Mouse (Mus musculus) lung, postnatal 0 days (tissue): Measurements from ENCODE around the gene Gm45713. TPM values are rescaled to one million over a fixed set of nuclear protein-coding genes. Genes with fewer than 3 reads are reported as not detected.

Source experiments
- ATAC-seq: fragments of 200-750 bp; cut with Nextera tagmentation; 2 replicates; pipeline ENCODE4 v1.8.0; 2017; ENCODE audit warnings: moderate library complexity
- DNase-seq: peaks from one replicate; pipeline ENCODE4 v3.0.0-alpha.2; 2016; ENCODE audit warnings: low spot score
- H3K27ac ChIP-seq: fragments of 300-500 bp; sonication (generic); 2 replicates; pipeline ENCODE4 v1.5.1; 2014; ENCODE audit warnings: antibody characterized with exemption, mild to moderate bottlenecking, low read length, mixed read lengths
- H3K27me3 ChIP-seq: fragments of 300-500 bp; sonication (generic); replicated peaks from 2 replicates; pipeline ENCODE4 v1.6.1; 2014; ENCODE audit warnings: low read length, mixed read lengths; ENCODE audit not compliant: insufficient read depth
- H3K36me3 ChIP-seq: fragments of 300-500 bp; sonication (generic); 2 replicates; pipeline ENCODE4 v1.6.1; 2014; ENCODE audit warnings: low read length, mixed read lengths; ENCODE audit not compliant: insufficient read depth
- H3K4me1 ChIP-seq: fragments of 300-500 bp; sonication (generic); 2 replicates; pipeline ENCODE4 v1.6.1; 2014; ENCODE audit warnings: antibody characterized with exemption, low read depth, low read length, mixed read lengths; ENCODE audit not compliant: insufficient read depth
- H3K4me2 ChIP-seq: fragments of 300-500 bp; sonication (generic); replicated peaks from 2 replicates; pipeline ENCODE4 v1.6.1; 2014; ENCODE audit warnings: low read depth, mild to moderate bottlenecking, low read length, moderate library complexity, mixed read lengths
- H3K4me3 ChIP-seq: fragments of 300-500 bp; sonication (generic); 2 replicates; pipeline ENCODE4 v1.5.1; 2014; ENCODE audit warnings: low read depth, low read length
- H3K9ac ChIP-seq: fragments of 300-500 bp; sonication (generic); replicated peaks from 2 replicates; pipeline ENCODE4 v1.6.1; 2014; ENCODE audit warnings: low read depth, mild to moderate bottlenecking
- H3K9me3 ChIP-seq: fragments of 300-500 bp; sonication (generic); 2 replicates; pipeline ENCODE4 v1.6.1; 2016; ENCODE audit warnings: low read length, mixed read lengths
- CTCF ChIP-seq: IDR thresholded peaks from 2 replicates; pipeline ENCODE4 v1.5.1; 2016; ENCODE audit warnings: antibody characterized with exemption, mild to moderate bottlenecking
- EP300 ChIP-seq: IDR thresholded peaks from 2 replicates; pipeline ENCODE4 v1.6.1; 2016; ENCODE audit warnings: antibody characterized with exemption, mild to moderate bottlenecking, control low read depth
- WGBS: fragments of 180-500 bp; shearing (Covaris S2); extraction: QIAGEN DNeasy Blood & Tissue Kit; methylation state at CpG from one replicate; pipeline ENCODE4 v1.1.7; 2014; 5-methylcytosine and 5-hydroxymethylcytosine counted together
- polyA plus RNA-seq: library from polyadenylated mRNA; unstranded; fragments of >200 nt; fragmentation: Nextera tagmentation; extraction: Ambion mirVana; gene quantifications from 2 replicates; pipeline ENCODE4 v1.2.1, GENCODE M21; 2015

The Gm45713 gene
- polyA plus RNA-seq, 1 experiment from 2014 or later, result 0.62 TPM

DNA sequence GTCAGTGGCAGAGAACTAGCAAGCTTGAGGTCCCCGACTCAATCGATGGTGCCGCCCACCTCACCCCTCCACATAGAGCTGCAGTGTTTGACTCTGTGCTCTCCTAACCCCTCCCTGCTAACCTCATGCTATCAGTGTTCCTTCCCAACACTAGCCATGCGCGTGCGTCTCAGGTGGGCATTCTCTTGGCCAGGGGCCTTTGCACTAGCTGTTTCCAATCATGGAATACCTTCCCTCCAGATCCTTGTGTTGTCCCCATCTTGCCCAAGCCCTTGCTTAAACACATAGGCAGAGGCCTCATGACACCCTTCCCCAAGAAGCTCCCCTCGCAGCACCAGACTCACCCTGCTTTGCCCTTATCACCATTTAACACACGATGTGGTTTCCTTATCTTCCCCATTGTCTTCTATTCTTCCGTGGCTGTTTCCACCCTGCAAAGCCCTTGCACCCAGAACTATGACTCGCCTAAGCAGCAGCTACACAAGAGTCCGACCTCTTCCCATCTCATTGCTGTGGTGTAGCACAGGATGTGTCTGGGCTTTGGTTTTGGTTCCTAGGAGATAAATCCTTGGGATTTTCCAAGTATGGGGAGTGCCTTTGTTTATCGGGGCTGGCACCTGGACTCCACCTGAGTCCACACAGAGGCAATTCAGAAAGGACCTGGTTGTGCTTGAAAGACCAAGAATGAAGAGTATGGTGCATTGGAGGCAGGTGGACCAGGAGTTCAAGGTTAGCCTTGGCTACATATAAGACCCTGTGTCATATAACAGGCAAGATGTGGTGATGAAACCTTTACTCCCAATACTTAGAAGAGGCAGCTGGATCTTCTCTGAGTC is 1.4 kb upstream of the Gm45713 start:
- peaks cover 4% of the 10 kb centered on the region; the same call in 1 of the 2 replicates for H3K4me1 ChIP-seq
- H3K9ac ChIP-seq, result no peak overlapping the region
- no peaks in the 10 kb centered on the region for H3K9me3 ChIP-seq
- no peaks in the 10 kb centered on the region for H3K27me3 ChIP-seq
- 67% methylated on average over 12 of the region's 12 CpGs for WGBS
- DNase-seq, result no peak
- H3K36me3 ChIP-seq, result no peaks in the 10 kb centered on the region
- no peak overlapping the region for H3K4me3 ChIP-seq
- H3K27ac ChIP-seq, result no peak overlapping the region
- TF ChIP-seq CTCF, result no peak
- TF ChIP-seq EP300, result no peak
- H3K4me2 ChIP-seq, result no peak overlapping the region
- no peak for ATAC-seq

DNA sequence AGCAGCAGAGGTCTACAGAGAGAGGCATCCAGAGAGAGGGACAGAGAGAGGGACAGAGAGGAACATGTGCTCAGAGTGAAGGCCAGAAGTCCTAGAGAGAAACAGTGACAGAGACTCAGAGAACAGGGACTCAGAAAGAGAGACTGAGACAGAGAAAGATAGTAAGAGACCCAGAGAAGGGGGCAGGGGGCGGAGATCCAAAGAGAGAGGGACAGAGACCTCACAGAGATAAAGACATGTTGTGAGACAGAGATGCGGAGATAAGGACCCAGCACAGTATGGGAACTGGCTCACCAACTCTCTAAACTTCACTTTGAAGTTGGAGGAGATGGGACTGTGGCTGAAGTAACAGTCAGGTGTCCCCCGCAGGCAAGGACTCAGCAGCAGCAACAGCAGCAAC is 661 bp downstream of the Gm45713 start:
- peak overlapping the region; percentile 78 for H3K4me2 ChIP-seq
- no peaks in the 10 kb centered on the region for H3K9me3 ChIP-seq
- no peaks in the 10 kb centered on the region for H3K36me3 ChIP-seq
- DNase-seq (no peak), ATAC-seq (no peak)
- H3K27me3 ChIP-seq, result no peaks in the 10 kb centered on the region
- peaks cover 4% of the 10 kb centered on the region; the same call in 1 of the 2 replicates for H3K4me1 ChIP-seq
- no peak overlapping the region for H3K27ac ChIP-seq
- peak overlapping the region; percentile 62; the same call in 1 of the 2 replicates for H3K4me3 ChIP-seq
- 81% methylated on average over 3 of the region's 3 CpGs for WGBS
- no peak for TF ChIP-seq EP300
- TF ChIP-seq CTCF, result no peak
- peak overlapping the region; percentile 60; the same call in 1 of the 2 replicates for H3K9ac ChIP-seq

DNA sequence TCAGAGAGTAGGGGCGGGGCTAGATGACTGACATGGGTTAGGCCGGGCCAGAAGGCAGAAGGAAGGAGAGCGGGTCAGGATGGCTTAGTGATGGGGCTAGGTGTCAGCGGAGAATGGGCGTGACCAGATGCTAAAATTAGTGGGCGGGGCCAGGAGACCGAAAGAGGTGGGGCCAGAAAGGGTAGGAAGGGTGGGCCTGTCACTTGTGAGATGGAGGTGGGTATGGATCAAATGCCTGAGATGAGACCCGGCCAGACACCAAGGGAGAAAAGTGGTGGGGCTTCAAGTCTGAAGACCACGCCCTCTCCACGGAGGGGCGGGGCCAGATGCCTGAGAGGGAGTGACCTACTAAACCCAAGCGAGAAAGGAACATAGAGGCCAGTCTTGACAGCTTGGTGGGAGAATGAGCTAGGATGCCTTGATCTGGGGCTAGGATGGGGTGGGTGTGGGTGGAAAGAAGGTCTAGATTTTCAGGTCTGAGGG is 1.4 kb downstream of the Gm45713 start:
- H3K9ac ChIP-seq, result no peak overlapping the region
- no peak overlapping the region for H3K27ac ChIP-seq
- TF ChIP-seq EP300 (no peak), CTCF (no peak)
- WGBS, result 17% methylated on average over 12 of the region's 12 CpGs
- no peak overlapping the region for H3K4me2 ChIP-seq
- H3K9me3 ChIP-seq, result no peaks in the 10 kb centered on the region
- peak; percentile 57 for DNase-seq
- H3K4me3 ChIP-seq, result no peak overlapping the region
- no peaks in the 10 kb centered on the region for H3K27me3 ChIP-seq
- peak; percentile 14; the same call in 1 of the 2 replicates for ATAC-seq
- peaks cover 4% of the 10 kb centered on the region; the same call in 1 of the 2 replicates for H3K4me1 ChIP-seq
- no peaks in the 10 kb centered on the region for H3K36me3 ChIP-seq

DNA sequence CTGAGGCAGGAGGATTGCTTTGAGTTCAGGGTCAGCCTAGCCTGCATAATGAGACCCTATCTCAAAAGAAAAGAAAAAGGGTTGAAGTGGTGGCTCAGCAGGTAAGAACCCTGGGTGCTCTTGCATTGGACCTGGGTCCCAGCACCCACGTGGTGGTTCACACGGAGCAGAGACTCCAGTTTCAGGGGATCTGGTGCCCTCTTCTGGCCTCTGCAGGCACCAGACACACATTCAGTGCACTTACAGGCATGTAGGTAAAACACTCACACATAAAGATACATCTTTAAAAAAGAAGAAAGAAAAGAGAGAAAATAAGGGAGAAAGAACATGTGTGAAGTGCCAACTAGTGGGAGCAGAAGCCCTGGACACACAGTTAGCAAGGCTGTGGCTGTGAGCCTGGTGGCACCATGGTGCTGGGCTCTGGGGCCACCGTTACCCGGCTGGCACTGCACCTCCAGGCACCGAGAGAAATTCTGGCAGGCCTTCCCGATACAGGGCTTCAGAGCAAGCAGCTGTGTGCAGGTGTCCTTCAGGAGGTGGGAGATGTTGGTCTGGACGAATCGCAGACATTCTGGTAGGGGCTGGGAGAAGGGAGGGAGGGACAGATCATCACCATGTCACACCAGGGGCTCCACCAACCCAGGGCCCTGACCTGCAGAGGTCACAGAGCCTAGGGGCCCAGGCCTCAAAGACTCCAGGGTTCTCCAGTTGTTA is 2.4 kb downstream of the Gm45713 start:
- no peak for ATAC-seq

DNA sequence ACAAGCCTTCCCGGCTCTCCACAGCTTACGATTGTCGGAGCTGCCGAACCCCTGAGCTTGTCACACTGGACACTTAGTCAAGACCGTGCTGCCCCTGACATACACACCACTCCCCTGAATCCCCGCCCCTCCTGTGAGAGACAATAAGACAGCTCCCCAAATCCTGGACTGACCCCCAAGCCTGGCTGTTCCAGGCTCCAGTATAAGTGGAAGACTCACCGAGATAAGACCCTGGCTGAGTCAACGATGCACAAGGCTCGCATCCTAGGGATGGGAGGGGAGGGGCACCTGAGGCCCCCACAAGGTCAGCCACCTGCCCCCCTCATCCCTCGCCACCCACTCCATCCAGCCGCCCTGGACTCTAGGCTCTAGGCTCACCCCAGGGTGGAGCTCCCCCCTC is 4.2 kb downstream of the Gm45713 start:
- H3K9me3 ChIP-seq, result no peaks in the 10 kb centered on the region
- no peak for DNase-seq
- H3K27me3 ChIP-seq, result no peaks in the 10 kb centered on the region
- H3K4me2 ChIP-seq, result no peak overlapping the region
- WGBS, result 63% methylated on average over 11 of the region's 11 CpGs
- H3K27ac ChIP-seq, result no peak overlapping the region
- H3K4me3 ChIP-seq, result no peak overlapping the region
- no peak for ATAC-seq
- no peak overlapping the region for H3K9ac ChIP-seq
- no peak for TF ChIP-seq EP300
- TF ChIP-seq CTCF, result no peak
- H3K4me1 ChIP-seq, result peaks cover 12% of the 10 kb centered on the region; the same call in 1 of the 2 replicates
- H3K36me3 ChIP-seq, result 0 out of 2 replicates have a peak, but pooled peaks cover 3% of the 10 kb centered on the region

More for the DNA sequence above, 2.4 kb downstream of the Gm45713 start:
- no peak for DNase-seq
- H3K27ac ChIP-seq, result no peak overlapping the region
- H3K4me1 ChIP-seq, result peaks cover 4% of the 10 kb centered on the region; the same call in 1 of the 2 replicates
- H3K4me2 ChIP-seq, result no peak overlapping the region
- no peaks in the 10 kb centered on the region for H3K27me3 ChIP-seq
- 77% methylated on average over 8 of the region's 8 CpGs for WGBS
- no peaks in the 10 kb centered on the region for H3K36me3 ChIP-seq
- no peak overlapping the region for H3K9ac ChIP-seq
- TF ChIP-seq CTCF (peak; percentile 29), EP300 (no peak)
- no peak overlapping the region for H3K4me3 ChIP-seq
- H3K9me3 ChIP-seq, result no peaks in the 10 kb centered on the region
